Mouse (Mus musculus) C2C12 (cell line): ENCODE data around the gene Sec31b. TPM values are rescaled to one million over a fixed set of nuclear protein-coding genes. Genes with fewer than 3 reads are reported as not detected.

Experiments
- H3K27me3 ChIP-seq: one replicate; pipeline ENCODE4 v1.6.1; 2011; ENCODE audit not compliant: control insufficient read depth, insufficient read depth, insufficient read length
- H3K36me3 ChIP-seq: one replicate; pipeline ENCODE4 v1.6.1; 2011; ENCODE audit not compliant: control insufficient read depth, insufficient read depth
- H3K4me3 ChIP-seq: one replicate; pipeline ENCODE4 v1.5.1; 2011; ENCODE audit warnings: mild to moderate bottlenecking, control low read depth; ENCODE audit not compliant: poor library complexity, insufficient read depth, severe bottlenecking
- H3K79me2 ChIP-seq: one replicate; pipeline ENCODE4 v1.6.1; 2011; ENCODE audit not compliant: control insufficient read depth, insufficient read depth
- H3K79me3 ChIP-seq: one replicate; pipeline ENCODE4 v1.6.1; 2011; ENCODE audit warnings: low read depth, control low read depth
- H3ac ChIP-seq: one replicate; pipeline ENCODE3; 2011; ENCODE audit warnings: low read depth; ENCODE audit not compliant: control insufficient read depth, insufficient read length
- CEBPB ChIP-seq: IDR thresholded peaks from one replicate; pipeline ENCODE4 v1.6.1; 2011; ENCODE audit warnings: low read depth, mild to moderate bottlenecking, control low read depth, moderate library complexity
- CTCF ChIP-seq: IDR thresholded peaks from one replicate; pipeline ENCODE4 v1.5.1; 2011; ENCODE audit not compliant: control insufficient read depth, insufficient read depth, insufficient read length
- FOSL1 ChIP-seq: IDR thresholded peaks from one replicate; pipeline ENCODE4 v1.8.0; 2011; ENCODE audit warnings: mild to moderate bottlenecking, low read length; ENCODE audit not compliant: poor library complexity, insufficient read depth, severe bottlenecking
- MAX ChIP-seq: IDR thresholded peaks from one replicate; pipeline ENCODE4 v1.6.1; 2011; ENCODE audit warnings: mild to moderate bottlenecking, control low read depth
- MYOD1 ChIP-seq: IDR thresholded peaks from one replicate; pipeline ENCODE4 v1.6.1; 2011; ENCODE audit warnings: low read depth; ENCODE audit not compliant: control insufficient read depth, insufficient read length
- MYOG ChIP-seq: IDR thresholded peaks from one replicate; pipeline ENCODE4 v1.6.1; 2011; ENCODE audit not compliant: control insufficient read depth, insufficient read length; ENCODE audit errors: extremely low read depth
- USF1 ChIP-seq: IDR thresholded peaks from one replicate; pipeline ENCODE4 v1.6.1; 2011; ENCODE audit warnings: low read depth, mild to moderate bottlenecking, control low read depth, moderate library complexity
- polyA plus RNA-seq: library from polyadenylated mRNA; unstranded; fragments of >200 nt; fragmentation: generic; extraction: Trizol; gene quantifications from one replicate; pipeline ENCODE4 v1.2.1, GENCODE M21; 2012; ENCODE audit warnings: missing spikeins

Gene Sec31b
- polyA plus RNA-seq, 1 experiment: 0.01 TPM

DNA sequence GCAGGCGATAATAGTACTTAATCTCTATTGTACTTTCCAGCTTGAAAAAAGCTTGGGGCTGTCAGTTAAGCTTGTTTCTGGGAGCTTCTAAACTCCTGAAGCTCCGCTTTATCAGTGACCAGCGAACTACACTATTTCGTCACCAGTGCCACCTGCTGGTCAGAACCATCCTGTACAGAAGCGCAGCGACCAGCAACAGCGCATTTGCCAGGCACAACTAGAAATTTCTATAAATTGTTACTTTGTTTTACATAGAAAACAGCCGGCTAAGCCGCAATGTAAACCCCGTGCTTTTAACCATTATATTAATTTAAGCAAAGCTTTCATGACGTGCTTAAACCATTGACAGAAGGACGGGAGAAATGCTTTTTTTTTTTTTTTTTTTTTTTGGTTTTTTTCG is 889 bp downstream of the Sec31b start:
- no peaks in the 10 kb centered on the region for H3K79me2 ChIP-seq
- H3K27me3 ChIP-seq: no peaks in the 10 kb centered on the region
- H3K36me3 ChIP-seq: peaks cover 19% of the 10 kb centered on the region
- H3K79me3 ChIP-seq: no peaks in the 10 kb centered on the region
- TF ChIP-seq CEBPB: no peak
- peak; percentile 20 for TF ChIP-seq CTCF
- no peak for TF ChIP-seq MYOD1
- no peak overlapping the region for H3ac ChIP-seq
- no peak overlapping the region for H3K4me3 ChIP-seq

DNA sequence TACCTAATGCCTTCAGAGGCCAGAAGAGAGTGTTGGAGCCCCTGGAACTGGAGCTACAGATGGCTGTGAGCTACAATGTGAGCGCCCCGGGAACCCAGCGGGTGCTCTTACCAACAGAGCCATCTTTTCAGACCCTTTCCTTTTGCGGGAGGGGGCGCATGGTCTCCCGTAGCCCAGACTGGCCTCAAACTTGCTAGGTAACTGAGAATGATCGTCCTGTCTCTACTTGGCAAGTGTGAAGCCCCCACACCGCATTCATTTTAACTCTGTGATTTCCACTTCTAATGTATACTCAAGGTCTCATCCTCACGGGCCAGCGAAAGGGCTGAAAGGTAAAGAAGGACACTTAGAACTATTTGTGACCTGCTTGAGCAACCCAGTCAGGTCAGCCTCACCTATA is 1.3 kb downstream of the Sec31b start:
- TF ChIP-seq MYOD1 (no peak), MYOG (no peak), CTCF (no peak)
- peaks cover 15% of the 10 kb centered on the region for H3K36me3 ChIP-seq

DNA sequence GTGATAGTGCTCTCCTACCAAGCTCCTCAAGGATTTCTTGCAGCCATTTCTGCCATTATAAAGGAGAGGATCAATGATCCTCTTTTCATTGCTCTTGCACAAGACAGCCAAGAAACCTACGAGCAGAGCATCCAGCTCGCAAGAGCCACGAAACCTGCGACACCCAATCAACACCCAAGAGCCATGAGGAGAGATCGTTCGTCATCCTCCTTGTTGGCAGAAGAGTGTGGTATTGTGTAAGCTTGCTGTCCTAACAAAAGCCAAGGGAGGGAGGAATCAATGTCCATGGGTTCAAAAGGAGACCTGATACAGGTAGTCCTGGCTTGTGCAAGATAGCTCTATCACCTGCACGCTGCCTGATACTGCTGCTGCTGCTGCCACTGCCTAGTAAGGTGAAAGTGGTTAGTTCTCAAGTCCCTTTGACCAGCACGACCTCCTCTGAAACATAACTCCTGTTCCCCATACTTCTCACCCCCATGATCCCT is 2.9 kb downstream of the Sec31b start:
- no peak overlapping the region for H3K4me3 ChIP-seq
- no peaks in the 10 kb centered on the region for H3K79me3 ChIP-seq
- H3K36me3 ChIP-seq: peaks cover under 1% of the 10 kb centered on the region
- TF ChIP-seq CEBPB: no peak
- no peak for TF ChIP-seq FOSL1
- TF ChIP-seq MYOG: no peak
- no peak for TF ChIP-seq MYOD1
- no peak for TF ChIP-seq MAX
- TF ChIP-seq CTCF: no peak
- no peak for TF ChIP-seq USF1
- peaks cover 4% of the 10 kb centered on the region for H3K27me3 ChIP-seq
- H3ac ChIP-seq: no peak overlapping the region
- H3K79me2 ChIP-seq: no peaks in the 10 kb centered on the region

More for the DNA sequence above, 1.3 kb downstream of the Sec31b start:
- Histone ChIP-seq H3ac (no peak overlapping the region), H3K4me3 (no peak overlapping the region), H3K79me3 (no peaks in the 10 kb centered on the region), H3K79me2 (no peaks in the 10 kb centered on the region), H3K27me3 (no peaks in the 10 kb centered on the region)

DNA sequence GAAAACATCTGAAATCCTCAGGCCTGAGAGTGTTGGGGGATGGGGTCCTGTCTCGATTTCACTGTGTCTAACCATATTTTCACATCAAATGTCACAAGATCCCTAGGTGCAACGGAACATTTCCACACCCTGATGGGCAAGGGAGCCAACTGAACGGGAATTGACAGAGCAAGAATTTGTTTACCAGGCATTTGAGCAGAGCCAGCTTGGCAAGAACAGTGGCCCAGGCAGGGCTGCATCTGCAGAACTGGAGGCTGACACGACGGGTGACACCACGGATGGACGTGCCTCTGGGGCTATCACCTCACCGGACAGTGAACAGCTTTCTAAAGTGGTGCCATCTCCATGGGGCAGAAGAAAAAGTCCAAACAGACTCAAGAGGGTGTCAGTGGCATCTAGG is 8.2 kb downstream of the Sec31b start:
- TF ChIP-seq MYOG: no peak
- TF ChIP-seq CEBPB: no peak
- TF ChIP-seq CTCF: no peak
- no peak for TF ChIP-seq MYOD1
- TF ChIP-seq USF1: no peak
- TF ChIP-seq MAX: no peak
- no peak for TF ChIP-seq FOSL1
- Histone ChIP-seq H3K79me2 (no peaks in the 10 kb centered on the region), H3ac (no peak overlapping the region), H3K27me3 (peaks cover 35% of the 10 kb centered on the region), H3K4me3 (no peak overlapping the region), H3K79me3 (no peaks in the 10 kb centered on the region), H3K36me3 (no peaks in the 10 kb centered on the region)

DNA sequence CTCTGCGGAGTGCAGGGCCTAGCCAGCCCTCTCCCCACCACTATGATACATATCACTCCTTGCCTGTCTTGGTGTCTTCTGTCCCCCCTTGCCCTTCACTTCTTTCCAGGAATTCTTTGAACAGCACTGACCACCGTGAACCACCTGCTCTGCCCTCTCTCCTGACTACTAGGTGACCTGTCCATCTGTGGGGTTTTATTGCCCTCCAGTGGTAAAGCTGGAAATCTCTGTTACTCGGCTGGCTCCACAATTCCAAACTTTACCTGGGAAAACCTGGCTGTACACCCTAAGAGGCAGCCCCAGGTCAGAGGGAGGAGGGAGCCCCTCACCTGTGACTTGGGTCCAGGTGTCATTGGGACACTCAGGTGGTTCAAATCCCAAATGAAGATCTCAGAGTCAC is 10.3 kb downstream of the Sec31b start:
- Histone ChIP-seq H3K79me3 (no peaks in the 10 kb centered on the region), H3K79me2 (no peaks in the 10 kb centered on the region), H3K27me3 (peaks cover 54% of the 10 kb centered on the region), H3K4me3 (no peak overlapping the region), H3K36me3 (no peaks in the 10 kb centered on the region), H3ac (no peak overlapping the region)
- TF ChIP-seq MYOD1: no peak
- TF ChIP-seq FOSL1: no peak
- no peak for TF ChIP-seq CEBPB
- TF ChIP-seq USF1: no peak
- no peak for TF ChIP-seq CTCF

DNA sequence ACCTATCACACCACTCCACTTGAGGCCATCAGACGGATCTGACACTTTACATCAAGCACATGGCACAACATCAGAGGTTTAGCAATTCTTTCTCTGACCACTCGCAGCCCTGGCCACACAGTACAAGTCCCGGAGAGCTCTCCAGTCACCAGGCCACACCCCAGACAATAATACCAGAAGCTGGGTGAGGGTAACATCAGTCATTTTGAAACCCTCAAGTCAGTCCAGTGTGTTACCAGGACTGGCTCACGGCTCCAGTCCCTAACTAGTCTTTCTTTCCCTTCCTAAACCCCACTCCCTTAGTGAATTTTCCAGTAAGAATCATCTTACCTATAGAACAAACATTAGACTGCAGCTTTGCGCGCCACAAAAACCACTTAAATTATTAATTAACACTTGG is 15.6 kb downstream of the Sec31b start:
- Histone ChIP-seq H3K27me3 (peaks cover 80% of the 10 kb centered on the region), H3K36me3 (no peaks in the 10 kb centered on the region), H3K4me3 (no peak overlapping the region), H3K79me2 (no peaks in the 10 kb centered on the region), H3ac (no peak overlapping the region), H3K79me3 (no peaks in the 10 kb centered on the region)
- TF ChIP-seq MYOD1 (no peak), MYOG (no peak), FOSL1 (no peak)
